Mouse (Mus musculus) adrenal gland, adult 8-10 months (tissue): ENCODE data around the gene Olfr1241. TPM values are rescaled to one million over a fixed set of nuclear protein-coding genes. Genes with fewer than 3 reads are reported as not detected.

Source experiments
- DNase-seq: peaks from one replicate; pipeline ENCODE4 v3.0.0; 2022
- total RNA-seq, 4 experiments: library from RNA; stranded (reverse); gene quantifications; 2 replicates each; pipeline ENCODE4 v1.2.4; 2022

Olfr1241 gene
- total RNA-seq, result not detected

DNA sequence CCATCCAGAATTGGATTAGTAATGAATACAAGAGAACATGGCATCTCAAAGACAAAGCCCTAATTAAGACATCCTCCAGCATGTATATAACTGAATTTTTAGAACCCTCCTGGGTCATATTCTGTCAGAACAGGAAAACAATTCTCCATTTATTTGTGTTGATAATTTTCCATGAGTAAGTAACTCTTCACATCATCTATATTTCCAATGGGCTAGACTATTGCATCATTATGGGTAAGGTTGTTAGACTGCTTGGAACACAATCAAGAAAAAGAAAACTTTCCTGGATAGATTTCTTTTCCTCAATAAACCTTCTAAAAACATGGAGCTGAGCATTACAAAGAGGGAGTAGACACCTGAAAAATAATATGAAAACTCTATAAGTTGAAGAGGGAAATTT lies at the start of gene Olfr1241:
Gene Olfr1241, minus strand, starts transcription at position 101 of the 400 bp plus-strand sequence.
- no peak for DNase-seq

DNA sequence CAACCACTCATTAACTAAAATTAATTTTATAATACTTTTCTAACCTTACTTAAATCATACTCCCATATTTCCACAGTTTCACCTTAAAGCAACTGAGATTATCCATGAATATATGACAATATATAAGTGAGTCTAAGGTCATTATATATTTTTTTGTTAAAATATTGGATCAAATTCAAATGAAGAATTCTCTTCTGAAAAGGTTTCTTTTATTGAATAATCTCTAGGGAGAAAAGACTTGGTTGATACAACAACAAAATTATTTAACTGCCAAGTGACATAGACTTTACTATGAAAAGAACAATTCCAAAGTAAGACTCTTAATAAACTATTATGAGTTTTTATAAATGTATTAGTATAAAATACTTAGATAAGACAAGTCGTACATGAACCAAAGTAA lies 44.5 kb upstream of the Olfr1241 start, which contains the start of gene Olfr1243:
Gene Olfr1243, minus strand, starts transcription at position 101 of the 400 bp plus-strand sequence.
- DNase-seq, result no peak

DNA sequence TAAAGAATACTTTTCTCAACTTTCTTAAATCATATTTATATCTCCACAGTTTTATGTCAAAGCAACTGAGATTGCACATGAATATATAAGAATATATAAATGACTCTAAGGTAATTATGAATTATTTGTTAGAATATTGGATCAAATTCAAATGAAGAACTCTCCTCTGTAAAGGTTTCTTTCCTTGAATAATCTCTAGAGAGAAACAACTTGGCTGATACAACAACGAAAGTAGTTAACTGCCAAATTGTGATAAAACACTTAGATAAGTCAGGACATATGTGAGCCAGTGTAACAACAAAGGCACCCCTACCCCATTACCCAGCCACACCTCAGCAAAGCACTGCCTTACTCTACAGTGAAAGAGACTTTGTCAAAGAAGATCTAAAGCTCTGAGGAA lies 11.3 kb upstream of the Olfr1241 start, which contains the start of gene Olfr1242:
Gene Olfr1242, minus strand, starts transcription at position 101 of the 400 bp plus-strand sequence.
- DNase-seq, result no peak

DNA sequence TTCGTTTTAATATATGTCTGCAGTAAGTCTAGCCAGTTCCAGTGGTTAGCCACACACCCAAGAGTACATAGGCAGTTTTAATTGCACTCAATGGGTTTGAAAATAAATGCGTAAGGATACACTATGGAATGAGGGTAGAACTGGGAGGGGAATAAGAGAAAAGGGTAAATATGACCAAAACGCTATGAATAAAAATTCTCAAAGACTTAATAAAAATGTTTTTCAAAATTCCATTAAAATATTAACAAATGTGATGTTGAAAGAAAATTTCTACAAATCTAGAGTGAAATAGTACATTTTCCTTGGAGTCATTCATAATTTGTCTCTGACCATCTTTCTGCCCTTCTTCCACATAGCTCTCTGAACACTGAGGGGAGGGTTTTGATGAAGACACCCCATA lies 44.0 kb downstream of the Olfr1241 start, which contains the start of gene Olfr1240:
Gene Olfr1240, minus strand, starts transcription at position 101 of the 400 bp plus-strand sequence.
- no peak for DNase-seq

Other genes starting within 250 kb of the Olfr1241 start
- not detected for gene Olfr1228, start 233.1 kb downstream of the Olfr1241 start, total RNA-seq
- not detected for gene Olfr1229, start 199.1 kb downstream of the Olfr1241 start, total RNA-seq
- not detected for gene Olfr1230, start 189.9 kb downstream of the Olfr1241 start, total RNA-seq
- gene Olfr1231, start 180.1 kb downstream of the Olfr1241 start, total RNA-seq, result not detected
- not detected for gene Olfr1232, start 157.5 kb downstream of the Olfr1241 start, total RNA-seq
- not detected for gene Olfr1233, start 144.7 kb downstream of the Olfr1241 start, total RNA-seq
- gene Olfr1234, start 122.3 kb downstream of the Olfr1241 start, total RNA-seq, result not detected
- gene Olfr1238, start 77.5 kb downstream of the Olfr1241 start, total RNA-seq, result not detected
- gene Olfr1239, start 66.7 kb downstream of the Olfr1241 start, total RNA-seq, result not detected
- gene Olfr1240, start 44.1 kb downstream of the Olfr1241 start, total RNA-seq, result not detected
- not detected for gene Olfr1242, start 11.2 kb upstream of the Olfr1241 start, total RNA-seq
- not detected for gene Olfr1243, start 44.4 kb upstream of the Olfr1241 start, total RNA-seq
- not detected for gene Olfr1245, start 91.3 kb upstream of the Olfr1241 start, total RNA-seq
- gene Olfr1246, start 106.0 kb upstream of the Olfr1241 start, total RNA-seq, result not detected
- gene Olfr1247, start 127.0 kb upstream of the Olfr1241 start, total RNA-seq, result not detected
- gene Olfr1248, start 131.1 kb upstream of the Olfr1241 start, total RNA-seq, result not detected
- not detected for gene Olfr1249, start 147.9 kb upstream of the Olfr1241 start, total RNA-seq
- under 1 TPM in 1 of 4 experiments, not detected in 3; 0.06 TPM for gene Olfr1250, start 174.3 kb upstream of the Olfr1241 start, total RNA-seq
- gene Olfr1251, start 184.8 kb upstream of the Olfr1241 start, total RNA-seq, result not detected
- gene Olfr1252, start 237.9 kb upstream of the Olfr1241 start, total RNA-seq, result not detected